Mouse (Mus musculus) olfactory bulb, adult 2 months (tissue): ENCODE measurements around the gene Fam131b. TPM values are rescaled to one million over a fixed set of nuclear protein-coding genes. Genes with fewer than 3 reads are reported as not detected.

Experiments
- H3K27ac ChIP-seq: fragments of 200-500 bp; 2 replicates; pipeline ENCODE4 v1.5.1; 2012; ENCODE audit warnings: low read depth, low read length; ENCODE audit not compliant: insufficient read depth
- H3K4me1 ChIP-seq: fragments of 200-500 bp; 2 replicates; pipeline ENCODE4 v1.6.1; 2012; ENCODE audit warnings: low read length; ENCODE audit not compliant: control insufficient read depth, insufficient read depth
- H3K4me3 ChIP-seq: fragments of 200-500 bp; 2 replicates; pipeline ENCODE4 v1.5.1; 2012; ENCODE audit warnings: mild to moderate bottlenecking, low read depth, low read length, moderate library complexity; ENCODE audit not compliant: insufficient read depth
- CTCF ChIP-seq: fragments of 200-500 bp; IDR thresholded peaks from 2 replicates; pipeline ENCODE4 v1.5.1; 2012; ENCODE audit warnings: low read depth, mild to moderate bottlenecking, low read length, moderate library complexity; ENCODE audit not compliant: insufficient read depth
- POLR2A ChIP-seq: fragments of 200-500 bp; IDR thresholded peaks from 2 replicates; pipeline ENCODE4 v1.6.1; 2012; ENCODE audit warnings: mild to moderate bottlenecking, low read depth, low read length, moderate library complexity; ENCODE audit not compliant: insufficient read depth
- WGBS: fragments of 180-500 bp; shearing (Covaris S2); methylation state at CpG from one replicate; pipeline ENCODE4 v1.1.7; 2018; 5-methylcytosine and 5-hydroxymethylcytosine counted together
- polyA plus RNA-seq: library from polyadenylated mRNA; stranded (reverse); fragments of >200 nt; gene quantifications from 2 replicates; pipeline ENCODE4 v1.2.4, GENCODE M21; 2012; ENCODE audit warnings: low replicate concordance; ENCODE audit not compliant: missing spikeins, insufficient read depth, insufficient read length

The Fam131b gene
- polyA plus RNA-seq, 1 experiment: not detected

GRCm38 (mm10) chr6:42350968-42351775, 26.7 kb upstream of the Fam131b start:
- Histone ChIP-seq H3K4me1 (peaks cover 35% of the 10 kb centered on the region), H3K4me3 (peak overlapping the region; percentile 76), H3K27ac (peak overlapping the region; percentile 7; the same call in 1 of the 2 replicates)
- TF ChIP-seq POLR2A (no peak), CTCF (peak; percentile 33; the same call in 1 of the 2 replicates)
- WGBS: 45% methylated on average over 13 of the region's 13 CpGs

- no peak for TF ChIP-seq CTCF
- TF ChIP-seq POLR2A: 0 out of 2 replicates have a peak, but pooled peaks have one; percentile 30
- peaks cover 35% of the 10 kb centered on the region for H3K4me1 ChIP-seq
- H3K27ac ChIP-seq: peak overlapping the region; percentile 43; the same call in 1 of the 2 replicates
- WGBS: under 1% methylated on average over 71 of the region's 72 CpGs
- H3K4me3 ChIP-seq: peak overlapping the region; percentile 76
These were observed 25.9 kb upstream of the Fam131b start for GRCm38 (mm10) chr6:42350021-42350967.

DNA sequence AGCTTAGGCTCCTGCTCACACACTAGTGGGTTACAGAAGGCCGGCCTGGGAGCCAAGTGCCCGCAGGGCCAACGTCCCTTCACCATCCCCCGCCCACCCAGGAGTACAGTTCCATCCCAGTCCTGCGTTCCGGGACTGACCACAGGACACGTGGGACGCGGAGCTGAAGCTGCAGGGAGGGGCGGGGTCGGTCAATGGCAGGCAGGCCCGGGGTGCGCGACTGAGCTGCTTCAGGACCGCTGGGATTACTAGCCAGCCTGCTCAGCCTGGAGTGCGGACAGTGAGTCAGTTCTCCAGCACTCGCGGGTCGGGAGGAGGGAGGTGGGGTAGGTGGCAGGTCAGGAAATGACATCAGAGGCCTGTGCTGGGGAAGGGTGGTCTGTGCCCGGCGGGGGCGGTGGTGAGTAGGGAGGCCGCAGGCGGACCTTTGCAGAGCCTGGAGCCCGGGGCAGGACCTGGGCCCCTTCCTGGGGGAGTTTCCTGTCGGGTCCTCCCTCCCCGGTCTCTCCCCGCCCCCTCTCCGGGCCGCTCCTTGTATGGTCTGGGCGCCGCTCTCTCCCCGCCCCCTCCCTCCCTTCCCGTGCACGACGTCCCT, 25.1 kb upstream of the Fam131b start, which contains the start of gene Zyx:
Gene Zyx, plus strand, starts transcription at position 205 of the 595 bp plus-strand sequence.
- 1% methylated on average over 35 of the region's 36 CpGs for WGBS
- TF ChIP-seq CTCF: no peak

DNA sequence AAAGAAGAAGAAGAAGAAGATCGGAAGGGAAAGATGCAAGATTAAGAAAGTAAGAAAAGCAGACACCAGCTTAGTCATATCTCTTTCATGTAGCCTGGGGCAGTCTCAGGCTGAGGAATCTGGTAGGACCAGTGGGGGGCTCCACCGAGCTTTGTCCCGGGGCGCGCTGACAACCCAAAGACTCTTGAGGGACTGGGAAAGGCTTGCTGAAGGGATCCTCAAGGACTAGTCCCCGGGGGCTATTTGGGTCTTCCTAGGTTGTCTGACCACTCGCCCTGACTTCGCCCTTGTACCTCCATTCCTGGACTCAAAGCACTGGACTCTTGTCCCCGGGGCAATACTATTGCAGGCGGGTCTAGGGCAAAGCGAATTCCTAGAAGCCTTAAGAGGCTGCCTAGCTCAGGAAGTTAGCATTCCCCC, 24.6 kb upstream of the Fam131b start:
- TF ChIP-seq POLR2A (no peak), CTCF (peak; percentile 60; the same call in 1 of the 2 replicates)
- WGBS: under 1% methylated on average over 11 of the region's 11 CpGs
- H3K4me3 ChIP-seq: peak overlapping the region; percentile 76

More for the DNA sequence above, 25.1 kb upstream of the Fam131b start, which contains the start of gene Zyx:
- peak within 1 kb of the TSS; percentile 69 for H3K27ac ChIP-seq
- H3K4me1 ChIP-seq: peaks cover 33% of the 10 kb centered on the region
- peak within 1 kb of the TSS; percentile 76 for H3K4me3 ChIP-seq

GRCm38 (mm10) chr6:42348281-42349005, 24.0 kb upstream of the Fam131b start:
- H3K4me1 ChIP-seq: peaks cover 28% of the 10 kb centered on the region
- 29% methylated on average over 12 of the region's 12 CpGs for WGBS
- TF ChIP-seq CTCF (no peak), POLR2A (no peak)
- no peak overlapping the region for H3K4me3 ChIP-seq
- no peak overlapping the region for H3K27ac ChIP-seq

More for the DNA sequence above, 24.6 kb upstream of the Fam131b start:
- Histone ChIP-seq H3K27ac (peak overlapping the region; percentile 69), H3K4me1 (peaks cover 28% of the 10 kb centered on the region)

DNA sequence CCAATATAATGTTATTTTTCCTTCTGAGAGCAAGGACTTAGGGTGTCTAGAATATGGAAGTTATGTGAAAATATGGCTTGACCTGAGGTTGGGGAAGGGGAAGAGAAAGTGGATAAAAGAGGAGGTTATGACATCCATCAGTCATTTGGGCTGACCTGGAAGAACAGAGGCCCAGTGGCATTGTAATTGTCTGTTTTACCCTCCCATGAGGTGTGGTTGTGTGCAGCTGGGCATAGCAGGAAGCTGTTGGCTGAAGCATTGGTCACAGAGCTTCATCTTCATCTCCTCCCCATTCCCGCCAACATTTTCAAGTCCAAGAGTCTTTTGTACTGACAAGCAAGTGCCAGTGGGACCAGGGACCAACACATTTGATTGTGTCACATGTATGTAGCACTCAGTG, 19.8 kb upstream of the Fam131b start:
- no peak overlapping the region for H3K4me3 ChIP-seq
- 97% methylated on average over 1 of the region's 1 CpGs for WGBS
- H3K4me1 ChIP-seq: peaks cover 6% of the 10 kb centered on the region; the same call in 1 of the 2 replicates
- TF ChIP-seq POLR2A (no peak), CTCF (no peak)
- H3K27ac ChIP-seq: no peak overlapping the region

DNA sequence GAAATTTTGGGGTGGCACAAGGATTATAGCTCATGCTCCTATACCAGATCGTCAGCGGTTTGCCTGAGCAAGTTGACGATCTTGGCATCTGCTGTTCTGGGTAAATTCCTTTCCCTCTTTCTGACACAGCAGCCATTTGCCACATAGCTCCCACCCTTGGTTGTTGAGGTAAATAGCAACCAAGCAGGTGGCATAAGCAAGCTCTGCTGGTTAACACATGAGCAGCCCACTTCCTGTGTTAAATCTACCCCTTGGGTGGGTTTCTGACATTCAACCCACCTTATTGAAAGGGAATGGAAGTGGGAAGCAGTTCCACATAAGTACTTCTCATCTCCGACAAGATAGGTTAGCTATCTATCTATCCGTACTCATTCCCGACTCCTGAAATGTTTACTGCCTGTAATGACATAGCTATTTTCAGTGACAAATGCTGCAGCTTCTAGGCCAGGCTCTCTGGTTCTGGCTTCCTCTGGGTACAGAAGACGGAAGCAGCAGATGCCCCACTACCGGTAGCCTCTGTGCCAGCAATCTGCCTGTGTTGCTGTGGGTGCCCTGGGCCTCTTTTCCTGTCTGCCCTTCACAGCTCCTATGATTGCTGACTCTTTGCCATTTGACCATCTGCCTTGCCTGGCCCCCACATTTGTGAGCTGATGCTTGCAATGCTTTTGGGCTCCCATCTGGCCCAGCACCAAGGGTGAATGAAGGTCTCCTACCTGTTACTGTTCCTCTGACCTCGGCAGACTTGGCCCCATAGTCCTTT, 19.1 kb upstream of the Fam131b start:
- Histone ChIP-seq H3K27ac (no peak overlapping the region), H3K4me1 (peaks cover 4% of the 10 kb centered on the region; the same call in 1 of the 2 replicates), H3K4me3 (no peak overlapping the region)
- TF ChIP-seq CTCF (no peak), POLR2A (no peak)
- WGBS: 82% methylated on average over 9 of the region's 9 CpGs
